Mouse (Mus musculus): ENCODE results near the gene Anapc15-ps.

Gene Anapc15-ps

GRCm38 (mm10) chr10:95689833-95690232 lies 16.6 kb upstream of the Anapc15-ps start:
- no peak for DNase-seq

GRCm38 (mm10) chr10:95689058-95689457 lies 15.8 kb upstream of the Anapc15-ps start:
- no peak for DNase-seq

GRCm38 (mm10) chr10:95687558-95688141 lies 14.4 kb upstream of the Anapc15-ps start:
- DNase-seq: no peak

GRCm38 (mm10) chr10:95686041-95686440 lies 12.8 kb upstream of the Anapc15-ps start:
- no peak for DNase-seq

- no peak for DNase-seq
Observed at GRCm38 (mm10) chr10:95684782-95685555, 11.7 kb upstream of the Anapc15-ps start.

- DNase-seq: no peak
Observed at GRCm38 (mm10) chr10:95684250-95684649, 11.0 kb upstream of the Anapc15-ps start.

- no peak for DNase-seq
Observed at GRCm38 (mm10) chr10:95683735-95684134, 10.5 kb upstream of the Anapc15-ps start.

GRCm38 (mm10) chr10:95682964-95683363 lies 9.7 kb upstream of the Anapc15-ps start:
- no peak for DNase-seq

- no peak for DNase-seq
Observed at GRCm38 (mm10) chr10:95682091-95682740, 9.0 kb upstream of the Anapc15-ps start.

- no peak for DNase-seq
Observed at GRCm38 (mm10) chr10:95681481-95681880, 8.2 kb upstream of the Anapc15-ps start.

GRCm38 (mm10) chr10:95681058-95681440 lies 7.8 kb upstream of the Anapc15-ps start:
- peak in 1 of 2 experiments; percentile 32 for DNase-seq

GRCm38 (mm10) chr10:95680153-95681057 lies 7.2 kb upstream of the Anapc15-ps start:
- DNase-seq: no peak

- no peak for DNase-seq
Observed at GRCm38 (mm10) chr10:95679131-95679530, 5.9 kb upstream of the Anapc15-ps start.

GRCm38 (mm10) chr10:95678661-95679060 lies 5.4 kb upstream of the Anapc15-ps start:
- DNase-seq: no peak

- DNase-seq: no peak
Observed at GRCm38 (mm10) chr10:95678241-95678640, 5.0 kb upstream of the Anapc15-ps start.

GRCm38 (mm10) chr10:95677356-95678109 lies 4.3 kb upstream of the Anapc15-ps start:
- peak; percentile 34 to 36 for DNase-seq

GRCm38 (mm10) chr10:95676991-95677355 lies 3.7 kb upstream of the Anapc15-ps start:
- no peak for DNase-seq

GRCm38 (mm10) chr10:95676387-95676786 lies 3.1 kb upstream of the Anapc15-ps start:
- DNase-seq: no peak

- no peak for DNase-seq
Observed at GRCm38 (mm10) chr10:95670781-95671780, 2.2 kb downstream of the Anapc15-ps start.

- DNase-seq: no peak
Observed at GRCm38 (mm10) chr10:95669872-95670271, 3.4 kb downstream of the Anapc15-ps start.

- DNase-seq: no peak
Observed at GRCm38 (mm10) chr10:95669034-95669433, 4.2 kb downstream of the Anapc15-ps start.
